Comparison of ENCODE assay signal across 9 mouse cellular contexts in genomic region chr16:91045511-91045910, GRCm38 (mm10). TPM values are rescaled to one million over a fixed set of nuclear protein-coding genes. Genes with fewer than 3 reads are reported as not detected.
DNase-seq lines count a peak whose midpoint lies in the region; TF ChIP-seq lines count a peak whose summit lies in the region.
"Had no signal": no experiment of that assay in that cellular context is flagged by ENCODE, and none has a peak within 500 bp of the region (broad histone marks: within the 10 kb centered on the region; RNA-seq: fewer than 3 reads in every experiment).

No protein-coding gene starts in this region.

- no peak for TF ChIP-seq POLR2A in cerebellum, adult 2 months (IDR thresholded peaks at IDR 0.05; ENCODE audit: borderline replicate concordance, insufficient read depth, low read length)
- TF ChIP-seq POLR2A in spleen, adult 2 months (IDR thresholded peaks at IDR 0.05; ENCODE audit: low read depth, low read length) = no peak

- intact Hi-C loops in gastrocnemius, postnatal 14 days (cut with DNase I; ENCODE audit: low total_unique reads) = no loop called here

- peak; percentile 37 to 66 for DNase-seq in adrenal gland, adult (ENCODE audit: inconsistent age in 2 of 2, low spot score in 1 of 2)
- DNase-seq in adrenal gland, postnatal 4 days (ENCODE audit: low spot score in 2 of 2) = no peak
- DNase-seq in ES-CJ7 (ENCODE audit: low read depth, low spot score) = peak; percentile 88
- peak; percentile 42 to 56 for DNase-seq in cerebellum, adult 2 months
- DNase-seq in gastrocnemius, postnatal 14 days = peak; percentile 58
- peak; percentile 27 to 73 for DNase-seq in kidney, postnatal 36 days
- DNase-seq in lung, postnatal 25 days (ENCODE audit: low spot score) = peak; percentile 51
- peak in 1 of 2 experiments; percentile 47 for DNase-seq in spleen, adult 2 months (ENCODE audit: low read depth in 1 of 2, low spot score in 2 of 2)

- H3K27me3 ChIP-seq in cerebellum, adult 2 months (ENCODE audit: control insufficient read depth, insufficient read depth, low read length) = no peaks in the 10 kb centered on the region
- no peaks in the 10 kb centered on the region for H3K27me3 ChIP-seq in spleen, adult 2 months (ENCODE audit: control insufficient read depth, insufficient read depth, low read length)

- H3K4me3 ChIP-seq in cerebellum, adult 2 months (replicated peaks; ENCODE audit: insufficient read depth, low read depth, low read length) = no peak overlapping the region
- no peak overlapping the region for H3K4me3 ChIP-seq in spleen, adult 2 months (ENCODE audit: extremely low read depth, insufficient read depth, insufficient read length)

- no peaks in the 10 kb centered on the region for H3K4me1 ChIP-seq in cerebellum, adult 2 months (ENCODE audit: control insufficient read depth, insufficient read depth, low read length)
- H3K4me1 ChIP-seq in spleen, adult 2 months (ENCODE audit: control insufficient read depth, insufficient read depth, insufficient read length) = peaks cover 4% of the 10 kb centered on the region

- peak; percentile 45; the same call in 1 of the 2 replicates for TF ChIP-seq CTCF in cerebellum, adult 2 months (IDR thresholded peaks at IDR 0.05; ENCODE audit: borderline replicate concordance, insufficient read depth, low read depth, low read length)
- peak; percentile 51; the same call in 1 of the 2 replicates for TF ChIP-seq CTCF in spleen, adult 2 months (IDR thresholded peaks at IDR 0.05; ENCODE audit: extremely low read depth, insufficient read depth, insufficient read length, insufficient replicate concordance)

- no peaks in the 10 kb centered on the region; the same call in 1 of the 2 replicates for H3K36me3 ChIP-seq in spleen, adult 2 months (ENCODE audit: control insufficient read depth, insufficient read depth, low read length)

- H3K27ac ChIP-seq in cerebellum, adult 2 months (ENCODE audit: insufficient read depth, low read length) = no peak overlapping the region
- H3K27ac ChIP-seq in spleen, adult 2 months (ENCODE audit: insufficient read depth, low read length) = no peak overlapping the region

- WGBS in cerebellum, adult 2 months = 60% methylated on average over 8 of the region's 8 CpGs
- WGBS in spleen, adult 2 months = 79% methylated on average over 8 of the region's 8 CpGs

RNA-seq across cellular contexts. Expression of gene Paxbp1, which starts 1.2 kb away (rescaled TPM):
- 10 to 100 TPM; 78.9 to 82.0 TPM for total RNA-seq in adrenal gland, postnatal 4 days (2021)
- 155 and 168 TPM in 2 replicates for polyA plus RNA-seq in cerebellum, adult 2 months (2012; rRNA removed)
- 10 to 100 TPM in 1 of 2 experiments, 1 to 10 TPM in 1; 9.5 to 10.1 TPM for total RNA-seq in gastrocnemius, postnatal 14 days (2021)
- 10.4 and 11.9 TPM in 2 replicates for polyA plus RNA-seq in spleen, adult 2 months (2012; rRNA removed)

RNA-seq across cellular contexts. Expression of gene Synj1, which starts 34.4 kb away (rescaled TPM):
- total RNA-seq in adrenal gland, postnatal 4 days (2021) = 10 to 100 TPM; 37.6 to 43.6 TPM
- 151 and 159 TPM in 2 replicates for polyA plus RNA-seq in cerebellum, adult 2 months (2012; rRNA removed)
- 10 to 100 TPM; 12.0 to 13.8 TPM for total RNA-seq in gastrocnemius, postnatal 14 days (2021)
- 25.1 and 32.9 TPM in 2 replicates for polyA plus RNA-seq in spleen, adult 2 months (2012; rRNA removed)

RNA-seq across cellular contexts. Expression of gene 4932438H23Rik, which starts 49.4 kb away (rescaled TPM):
- under 1 TPM; 0.31 to 0.40 TPM for total RNA-seq in adrenal gland, postnatal 4 days (2021)
- 1.4 and 2.1 TPM in 2 replicates for polyA plus RNA-seq in cerebellum, adult 2 months (2012; rRNA removed)
- total RNA-seq in gastrocnemius, postnatal 14 days (2021) = 1 to 10 TPM; 1.3 to 1.8 TPM
- polyA plus RNA-seq in spleen, adult 2 months (2012; rRNA removed) = not detected in 2 replicates
- polyA plus RNA-seq: Patski had no signal

Comparison
In these comparisons a context has a peak if more than half of its experiments do, and no peak if none do; other contexts are left out.
1. DNase-seq: peak in adrenal gland, adult (2 of 2), ES-CJ7 (single experiment), cerebellum, adult 2 months (2 of 2), gastrocnemius, postnatal 14 days (single experiment), kidney, postnatal 36 days (2 of 2) and lung, postnatal 25 days (single experiment); none in adrenal gland, postnatal 4 days (0 of 2).
2. RNA of gene Paxbp1, which starts 1.2 kb away (total RNA-seq): 78.9 to 82.0 TPM in adrenal gland, postnatal 4 days; 9.5 to 10.1 TPM in gastrocnemius, postnatal 14 days; every median in the first group is over 4 times any median in the second.